Mouse (Mus musculus) limb, embryonic 14.5 days (tissue): ENCODE measurements around the gene Morf4l1. TPM values are rescaled to one million over a fixed set of nuclear protein-coding genes. Genes with fewer than 3 reads are reported as not detected.

Experiments used
- ATAC-seq: fragments of 200-750 bp; cut with Nextera tagmentation; 2 replicates; pipeline ENCODE4 v1.8.0; 2017; ENCODE audit warnings: low read depth, moderate number of reproducible peaks, moderate TSS enrichment; ENCODE audit not compliant: low FRiP score
- DNase-seq: peaks from one replicate; pipeline ENCODE4 v3.0.0-alpha.2; 2015; ENCODE audit warnings: low spot score
- H3K27ac ChIP-seq: fragments of 300-500 bp; sonication (generic); replicated peaks from 2 replicates; pipeline ENCODE4 v1.5.1; 2014; ENCODE audit warnings: low read depth, mild to moderate bottlenecking, low read length, moderate library complexity, mixed read lengths
- H3K27me3 ChIP-seq: fragments of 300-500 bp; sonication (generic); 2 replicates; pipeline ENCODE4 v1.6.1; 2014; ENCODE audit warnings: low read length, mixed read lengths; ENCODE audit not compliant: control insufficient read depth, insufficient read depth
- H3K36me3 ChIP-seq: fragments of 300-500 bp; sonication (generic); 2 replicates; pipeline ENCODE4 v1.6.1; 2014; ENCODE audit warnings: mild to moderate bottlenecking, low read length, moderate library complexity, mixed read lengths; ENCODE audit not compliant: control insufficient read depth, insufficient read depth
- H3K4me1 ChIP-seq: fragments of 300-500 bp; sonication (generic); 2 replicates; pipeline ENCODE4 v1.6.1; 2014; ENCODE audit warnings: antibody characterized with exemption, low read length, mixed read lengths; ENCODE audit not compliant: control insufficient read depth, insufficient read depth
- H3K4me2 ChIP-seq: fragments of 300-500 bp; sonication (generic); replicated peaks from 2 replicates; pipeline ENCODE4 v1.6.1; 2014; ENCODE audit warnings: low read depth, mild to moderate bottlenecking, low read length, moderate library complexity; ENCODE audit not compliant: severe bottlenecking
- H3K4me3 ChIP-seq: fragments of 300-500 bp; sonication (generic); replicated peaks from 2 replicates; pipeline ENCODE4 v1.5.1; 2014; ENCODE audit warnings: low read length
- H3K9ac ChIP-seq: fragments of 300-500 bp; sonication (generic); 2 replicates; pipeline ENCODE4 v1.6.1; 2014; ENCODE audit warnings: mild to moderate bottlenecking, low read depth, low read length, moderate library complexity; ENCODE audit not compliant: severe bottlenecking
- H3K9me3 ChIP-seq: fragments of 300-500 bp; sonication (generic); 2 replicates; pipeline ENCODE4 v1.6.1; 2016; ENCODE audit warnings: low read length; ENCODE audit not compliant: control insufficient read depth
- POLR2A ChIP-seq: fragments of 200-500 bp; IDR thresholded peaks from 2 replicates; pipeline ENCODE4 v1.8.0; 2012; ENCODE audit warnings: inconsistent platforms, mild to moderate bottlenecking, moderate library complexity, borderline replicate concordance; ENCODE audit not compliant: insufficient read depth, insufficient read length; ENCODE audit errors: extremely low read depth
- WGBS: fragments of 180-500 bp; shearing (Covaris S2); extraction: QIAGEN DNeasy Blood & Tissue Kit; methylation state at CpG from one replicate; pipeline ENCODE4 v1.1.7; 2014; 5-methylcytosine and 5-hydroxymethylcytosine counted together
- polyA plus RNA-seq, 2 experiments: library from polyadenylated mRNA; depleted of rRNA in 1 of 2; stranded (reverse) in 1 of 2; unstranded in 1 of 2; fragments of >200 nt; fragmentation: Nextera tagmentation in 1 of 2; extraction: Ambion mirVana in 1 of 2; gene quantifications; 2 replicates each; pipeline versions ENCODE4 v1.2.1 to v1.2.3; 2012 to 2014

Gene Morf4l1
- polyA plus RNA-seq (2012; rRNA removed): 403 and 464 TPM in 2 replicates
- polyA plus RNA-seq (2014; fragmentation: Nextera tagmentation; extraction: Ambion mirVana): 500 and 524 TPM in 2 replicates

GRCm38 (mm10) chr9:90114567-90115307, at the start of gene Morf4l1:
Gene Morf4l1 (minus strand): TSS chr9:90114774.
- DNase-seq: peak; percentile 98
- Histone ChIP-seq H3K4me2 (peak within 1 kb of the TSS; percentile 92), H3K27ac (peak within 1 kb of the TSS; percentile 100), H3K4me1 (peaks cover 14% of the 10 kb centered on the region; the same call in 1 of the 2 replicates), H3K27me3 (no peaks in the 10 kb centered on the region), H3K9ac (peak within 1 kb of the TSS; percentile 99), H3K9me3 (no peaks in the 10 kb centered on the region), H3K4me3 (peak within 1 kb of the TSS; percentile 92), H3K36me3 (no peaks in the 10 kb centered on the region)
- no peak for TF ChIP-seq POLR2A
- peak; percentile 97 for ATAC-seq
- WGBS: 2% methylated on average over 36 of the region's 40 CpGs

GRCm38 (mm10) chr9:90163749-90164095, 49.1 kb upstream of the Morf4l1 start:
- ATAC-seq (peak; percentile 42), DNase-seq (peak; percentile 28)
- Histone ChIP-seq H3K4me3 (peak overlapping the region; percentile 78), H3K4me2 (peak overlapping the region; percentile 85), H3K4me1 (0 out of 2 replicates have a peak, but pooled peaks cover 5% of the 10 kb centered on the region), H3K27ac (0 out of 2 replicates have a peak overlapping the region, but pooled peaks have one; percentile 52), H3K9me3 (0 out of 2 replicates have a peak, but pooled peaks cover 3% of the 10 kb centered on the region), H3K9ac (peak overlapping the region; percentile 82), H3K27me3 (no peaks in the 10 kb centered on the region), H3K36me3 (no peaks in the 10 kb centered on the region)
- WGBS: under 1% methylated on average over 17 of the region's 18 CpGs
- no peak for TF ChIP-seq POLR2A

- Histone ChIP-seq H3K36me3 (no peaks in the 10 kb centered on the region), H3K4me2 (peak within 1 kb of the TSS; percentile 85), H3K27ac (peak within 1 kb of the TSS; percentile 52), H3K9me3 (0 out of 2 replicates have a peak, but pooled peaks cover 3% of the 10 kb centered on the region), H3K27me3 (no peaks in the 10 kb centered on the region), H3K4me3 (peak within 1 kb of the TSS; percentile 78), H3K4me1 (0 out of 2 replicates have a peak, but pooled peaks cover 5% of the 10 kb centered on the region), H3K9ac (peak within 1 kb of the TSS; percentile 82)
- DNase-seq: peak; percentile 41
- no peak for TF ChIP-seq POLR2A
- ATAC-seq: peak; percentile 64
- 3% methylated on average over 56 of the region's 60 CpGs for WGBS
Observed at GRCm38 (mm10) chr9:90162926-90163748, 48.6 kb upstream of the Morf4l1 start, which contains the start of gene Adamts7. Gene Adamts7 (plus strand): TSS chr9:90163069.

- no peak for TF ChIP-seq POLR2A
- H3K9ac ChIP-seq: peak overlapping the region; percentile 82
- peak; percentile 78 for ATAC-seq
- H3K4me2 ChIP-seq: peak overlapping the region; percentile 85
- H3K36me3 ChIP-seq: no peaks in the 10 kb centered on the region
- peak overlapping the region; percentile 48 for H3K27ac ChIP-seq
- H3K4me3 ChIP-seq: peak overlapping the region; percentile 78
- no peak for DNase-seq
- H3K4me1 ChIP-seq: 0 out of 2 replicates have a peak, but pooled peaks cover 5% of the 10 kb centered on the region
- H3K9me3 ChIP-seq: 0 out of 2 replicates have a peak, but pooled peaks cover 3% of the 10 kb centered on the region
- 12% methylated on average over 20 of the region's 29 CpGs for WGBS
- H3K27me3 ChIP-seq: no peaks in the 10 kb centered on the region
Observed at GRCm38 (mm10) chr9:90162243-90162925, 47.8 kb upstream of the Morf4l1 start.

GRCm38 (mm10) chr9:90146869-90147268, 32.3 kb upstream of the Morf4l1 start:
- Histone ChIP-seq H3K4me1 (no peaks in the 10 kb centered on the region), H3K4me3 (no peak overlapping the region), H3K4me2 (no peak overlapping the region), H3K36me3 (no peaks in the 10 kb centered on the region), H3K9ac (no peak overlapping the region), H3K27ac (no peak overlapping the region), H3K27me3 (no peaks in the 10 kb centered on the region), H3K9me3 (no peaks in the 10 kb centered on the region)
- 76% methylated on average over 5 of the region's 5 CpGs for WGBS
- no peak for DNase-seq
- no peak for ATAC-seq
- no peak for TF ChIP-seq POLR2A
